In the genomic region with DNA sequence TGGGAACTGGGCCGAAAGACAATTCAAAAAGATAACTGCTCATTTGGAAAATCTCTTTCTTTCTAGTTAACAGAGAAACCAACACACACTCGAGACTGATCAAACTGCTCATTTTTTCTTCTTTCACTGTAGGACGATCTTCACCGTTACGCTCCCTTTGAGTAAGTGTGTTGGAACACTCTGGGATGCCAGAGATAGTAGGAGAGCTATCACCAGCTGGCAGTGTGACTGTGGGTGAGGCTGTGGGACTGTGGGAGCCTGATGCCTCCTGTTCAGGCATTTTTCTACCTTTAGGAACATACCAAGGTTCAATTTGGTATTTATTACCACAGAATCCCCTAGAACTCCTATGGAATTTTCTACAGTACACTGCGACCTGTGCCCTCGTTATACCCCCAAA, we compare ENCODE assay signal across 20 mouse cellular contexts. TPM values are rescaled to one million over a fixed set of nuclear protein-coding genes. Genes with fewer than 3 reads are reported as not detected.
DNase-seq lines count a peak whose midpoint lies in the region; ATAC-seq lines count a peak whose summit lies in the region.
"Had no signal": no experiment of that assay in that cellular context is flagged by ENCODE, and none has a peak within 500 bp of the region (broad histone marks: within the 10 kb centered on the region; RNA-seq: fewer than 3 reads in every experiment).

No protein-coding gene starts in this region.

- no peak for ATAC-seq in hindbrain, embryonic 16.5 days
- no peak for ATAC-seq in liver, embryonic 13.5 days (ENCODE audit: low read depth)
- no peak for ATAC-seq in neural tube, embryonic 14.5 days (ENCODE audit: low read depth)

- no peak overlapping the region for H3K27ac ChIP-seq in hindbrain, embryonic 16.5 days (ENCODE audit: low read depth, low read length)
- H3K27ac ChIP-seq in hindbrain, embryonic 10.5 days: no peak overlapping the region
- no peak overlapping the region for H3K27ac ChIP-seq in liver, embryonic 13.5 days
- H3K27ac ChIP-seq in neural tube, embryonic 14.5 days (ENCODE audit: low read depth, low read length): 0 out of 2 replicates have a peak overlapping the region, but pooled peaks have one; percentile 5
- H3K27ac ChIP-seq: embryonic facial prominence, embryonic 15.5 days; forebrain, embryonic 10.5 days; limb, embryonic 15.5 days; midbrain, embryonic 10.5 days had no signal

- DNase-seq in cerebellum, adult 9-10 months: peak; percentile 40
- no peak for DNase-seq in cerebellum, adult 9-11 months
- no peak for DNase-seq in hindbrain, embryonic 10.5 days (ENCODE audit: low spot score)
- DNase-seq in liver, embryonic 13.5 days: no peak
- no peak for DNase-seq in liver
- DNase-seq: cerebellum, adult 11 months; embryo, embryonic 11 days; gastrocnemius, postnatal 25 days; kidney, adult 9 months; kidney, postnatal 36 days; lung, embryonic 14.5 days; lung, postnatal 4 days; thymus, postnatal 36 days had no signal

- 72% methylated on average over 7 of the region's 7 CpGs for WGBS in hindbrain, embryonic 16.5 days
- 92% methylated on average over 7 of the region's 7 CpGs for WGBS in hindbrain, embryonic 10.5 days
- WGBS in liver, embryonic 13.5 days (ENCODE audit: insufficient replicate concordance): 69% methylated on average over 7 of the region's 7 CpGs
- 68% methylated on average over 7 of the region's 7 CpGs for WGBS in neural tube, embryonic 14.5 days

- no peak overlapping the region for H3K9ac ChIP-seq in hindbrain, embryonic 16.5 days (ENCODE audit: low read depth, low read length)
- 0 out of 2 replicates have a peak overlapping the region, but pooled peaks have one; percentile 27 for H3K9ac ChIP-seq in liver, embryonic 13.5 days
- no peak overlapping the region for H3K9ac ChIP-seq in neural tube, embryonic 14.5 days (replicated peaks; ENCODE audit: low read depth, low read length)
- H3K9ac ChIP-seq: embryonic facial prominence, embryonic 15.5 days; limb, embryonic 15.5 days; lung, embryonic 14.5 days had no signal

- no peaks in the 10 kb centered on the region for H3K27me3 ChIP-seq in hindbrain, embryonic 16.5 days (replicated peaks; ENCODE audit: control insufficient read depth, insufficient read depth, low read length)
- H3K27me3 ChIP-seq in hindbrain, embryonic 10.5 days (ENCODE audit: insufficient read depth, poor library complexity, severe bottlenecking): no peaks in the 10 kb centered on the region
- no peaks in the 10 kb centered on the region for H3K27me3 ChIP-seq in liver, embryonic 13.5 days
- no peaks in the 10 kb centered on the region for H3K27me3 ChIP-seq in neural tube, embryonic 14.5 days (ENCODE audit: control insufficient read depth, insufficient read depth, low read length)
- H3K27me3 ChIP-seq: CH12.LX; embryonic facial prominence, embryonic 15.5 days; limb, embryonic 15.5 days had no signal

- no peaks in the 10 kb centered on the region for H3K9me3 ChIP-seq in hindbrain, embryonic 16.5 days (ENCODE audit: control insufficient read depth, low read length)
- H3K9me3 ChIP-seq in hindbrain, embryonic 10.5 days: no peaks in the 10 kb centered on the region
- no peaks in the 10 kb centered on the region for H3K9me3 ChIP-seq in liver, embryonic 13.5 days (replicated peaks)
- no peaks in the 10 kb centered on the region for H3K9me3 ChIP-seq in neural tube, embryonic 14.5 days (ENCODE audit: control insufficient read depth, low read length)
- H3K9me3 ChIP-seq: embryonic facial prominence, embryonic 15.5 days; forebrain, embryonic 10.5 days; limb, embryonic 15.5 days; midbrain, embryonic 10.5 days had no signal

- no peak overlapping the region for H3K4me3 ChIP-seq in hindbrain, embryonic 16.5 days (ENCODE audit: low read length)
- no peak overlapping the region for H3K4me3 ChIP-seq in hindbrain, embryonic 10.5 days
- no peak overlapping the region for H3K4me3 ChIP-seq in liver, embryonic 13.5 days (replicated peaks)
- 0 out of 2 replicates have a peak overlapping the region, but pooled peaks have one; percentile 1 for H3K4me3 ChIP-seq in neural tube, embryonic 14.5 days (ENCODE audit: low read depth, low read length)
- H3K4me3 ChIP-seq: embryonic facial prominence, embryonic 15.5 days; forebrain, embryonic 10.5 days; limb, embryonic 15.5 days; midbrain, embryonic 10.5 days had no signal

- H3K36me3 ChIP-seq in hindbrain, embryonic 16.5 days (ENCODE audit: control insufficient read depth, insufficient read depth, low read length): no peaks in the 10 kb centered on the region
- H3K36me3 ChIP-seq in hindbrain, embryonic 10.5 days: no peaks in the 10 kb centered on the region
- no peaks in the 10 kb centered on the region for H3K36me3 ChIP-seq in liver, embryonic 13.5 days
- no peaks in the 10 kb centered on the region for H3K36me3 ChIP-seq in neural tube, embryonic 14.5 days (ENCODE audit: control insufficient read depth, insufficient read depth, low read length)
- H3K36me3 ChIP-seq: embryonic facial prominence, embryonic 15.5 days; forebrain, embryonic 10.5 days; limb, embryonic 15.5 days; midbrain, embryonic 10.5 days had no signal

- H3K4me2 ChIP-seq in hindbrain, embryonic 16.5 days (ENCODE audit: low read length): 0 out of 2 replicates have a peak overlapping the region, but pooled peaks have one; percentile 12
- H3K4me2 ChIP-seq in liver, embryonic 13.5 days: no peak overlapping the region
- H3K4me2 ChIP-seq in neural tube, embryonic 14.5 days (ENCODE audit: low read depth, low read length): peak overlapping the region; percentile 33; the same call in 1 of the 2 replicates
- H3K4me2 ChIP-seq: embryonic facial prominence, embryonic 15.5 days; limb, embryonic 15.5 days; lung, embryonic 14.5 days had no signal

- H3K4me1 ChIP-seq in hindbrain, embryonic 16.5 days (ENCODE audit: control insufficient read depth, insufficient read depth, low read depth, low read length): peaks cover 5% of the 10 kb centered on the region
- peaks cover 23% of the 10 kb centered on the region for H3K4me1 ChIP-seq in hindbrain, embryonic 10.5 days (replicated peaks)
- peaks cover 22% of the 10 kb centered on the region for H3K4me1 ChIP-seq in liver, embryonic 13.5 days (replicated peaks)
- H3K4me1 ChIP-seq in neural tube, embryonic 14.5 days (ENCODE audit: control insufficient read depth, insufficient read depth, low read length): peaks cover 8% of the 10 kb centered on the region; the same call in 1 of the 2 replicates

RNA-seq across cellular contexts. Expression of a gene that starts 3.4 kb away (rescaled TPM):
- 63.3 and 69.7 TPM in 2 replicates for polyA plus RNA-seq in hindbrain, embryonic 16.5 days (2015; fragmentation: Nextera tagmentation; extraction: Ambion mirVana)
- 42.1 and 44.7 TPM in 2 replicates for polyA plus RNA-seq in hindbrain, embryonic 10.5 days (2016; fragmentation: Nextera tagmentation; extraction: Ambion mirVana)
- 28.2 and 29.6 TPM in 2 replicates for polyA plus RNA-seq in liver, embryonic 13.5 days (2015; fragmentation: Nextera tagmentation; extraction: Ambion mirVana)
- polyA plus RNA-seq in neural tube, embryonic 14.5 days (2014; fragmentation: Nextera tagmentation; extraction: Ambion mirVana): 75.2 and 88.7 TPM in 2 replicates

RNA-seq across cellular contexts. Expression of a gene that starts 17.9 kb away (rescaled TPM):
- polyA plus RNA-seq in hindbrain, embryonic 16.5 days (2015; fragmentation: Nextera tagmentation; extraction: Ambion mirVana): 31.2 and 31.6 TPM in 2 replicates
- polyA plus RNA-seq in hindbrain, embryonic 10.5 days (2016; fragmentation: Nextera tagmentation; extraction: Ambion mirVana): 30.6 and 39.3 TPM in 2 replicates
- polyA plus RNA-seq in liver, embryonic 13.5 days (2015; fragmentation: Nextera tagmentation; extraction: Ambion mirVana): 10.5 and 11.0 TPM in 2 replicates
- 35.1 and 36.9 TPM in 2 replicates for polyA plus RNA-seq in neural tube, embryonic 14.5 days (2014; fragmentation: Nextera tagmentation; extraction: Ambion mirVana)
